Mouse (Mus musculus) spleen, postnatal 4 days (tissue): Measurements from ENCODE around the gene Pcsk6.

Experiments used
- DNase-seq, 2 experiments: peaks; one replicate each; pipeline ENCODE4 v3.0.0; 2022; ENCODE audit warnings: low spot score in 2 of 2

Pcsk6 gene

GRCm38 (mm10) chr7:66001035-66001754 lies 139.7 kb downstream of the Pcsk6 start:
- no peak for DNase-seq

GRCm38 (mm10) chr7:66001797-66002196 lies 140.3 kb downstream of the Pcsk6 start:
- no peak for DNase-seq

GRCm38 (mm10) chr7:66003447-66003846 lies 141.9 kb downstream of the Pcsk6 start:
- no peak for DNase-seq

- no peak for DNase-seq
Observed at GRCm38 (mm10) chr7:66003865-66004638, 142.5 kb downstream of the Pcsk6 start.

- no peak for DNase-seq
Observed at GRCm38 (mm10) chr7:66005066-66005465, 143.5 kb downstream of the Pcsk6 start.

GRCm38 (mm10) chr7:66008161-66008891 lies 146.8 kb downstream of the Pcsk6 start:
- DNase-seq = no peak

GRCm38 (mm10) chr7:66008892-66009273 lies 147.3 kb downstream of the Pcsk6 start:
- no peak for DNase-seq

GRCm38 (mm10) chr7:66010518-66010917 lies 149.0 kb downstream of the Pcsk6 start:
- DNase-seq = no peak

GRCm38 (mm10) chr7:66027747-66028146 lies 166.2 kb downstream of the Pcsk6 start:
- no peak for DNase-seq

GRCm38 (mm10) chr7:66028766-66029512 lies 167.4 kb downstream of the Pcsk6 start:
- no peak for DNase-seq

GRCm38 (mm10) chr7:66036809-66037208 lies 175.3 kb downstream of the Pcsk6 start:
- no peak for DNase-seq

GRCm38 (mm10) chr7:66038261-66038660 lies 176.7 kb downstream of the Pcsk6 start:
- DNase-seq = no peak

GRCm38 (mm10) chr7:66038730-66039129 lies 177.2 kb downstream of the Pcsk6 start:
- no peak for DNase-seq

- DNase-seq = no peak
Observed at GRCm38 (mm10) chr7:66040026-66040814, 178.7 kb downstream of the Pcsk6 start.

GRCm38 (mm10) chr7:66043552-66044459 lies 182.3 kb downstream of the Pcsk6 start, which contains the start of gene Gm45213:
Gene Gm45213, plus strand, starts transcription at chr7:66043602.
- DNase-seq = no peak

- no peak for DNase-seq
Observed at GRCm38 (mm10) chr7:66044617-66045016, 183.1 kb downstream of the Pcsk6 start.

- no peak for DNase-seq
Observed at GRCm38 (mm10) chr7:66046921-66047918, 185.7 kb downstream of the Pcsk6 start.

GRCm38 (mm10) chr7:66047975-66048374 lies 186.4 kb downstream of the Pcsk6 start:
- no peak for DNase-seq
